Mouse (Mus musculus) layer of hippocampus, adult 8-10 months (tissue): Measurements from ENCODE around the gene Fam196b. TPM values are rescaled to one million over a fixed set of nuclear protein-coding genes. Genes with fewer than 3 reads are reported as not detected.

ENCODE experiments used
- DNase-seq, 2 experiments: peaks; one replicate each; pipeline ENCODE4 v3.0.0; 2022; ENCODE audit warnings: low spot score in 2 of 2
- total RNA-seq, 4 experiments: library from RNA; stranded (reverse); gene quantifications; 2 replicates each; pipeline ENCODE4 v1.2.4; 2022

Fam196b gene
- total RNA-seq, 4 experiments from 2014 or later = 0.70 to 1.1 (median 1.00) TPM

DNA sequence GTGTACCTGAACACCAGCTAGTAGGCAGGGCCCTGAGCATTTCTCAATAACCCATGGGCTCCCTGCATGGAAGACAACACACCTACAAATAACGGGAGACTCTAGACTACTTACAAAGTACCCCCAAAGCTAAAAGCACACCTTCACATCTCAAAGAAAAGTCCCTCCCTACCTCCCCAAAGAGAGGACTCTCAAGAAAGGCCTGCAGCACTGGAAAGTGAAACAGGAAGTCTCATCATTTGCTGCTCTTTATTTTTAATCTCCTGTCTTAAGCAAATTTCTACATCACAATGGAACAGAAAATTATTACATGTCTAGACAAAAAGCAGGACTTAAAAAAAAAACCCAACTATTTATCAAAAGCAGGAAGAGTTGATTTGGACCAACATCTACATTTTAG is 90.7 kb downstream of the Fam196b start:
- no peak for DNase-seq

DNA sequence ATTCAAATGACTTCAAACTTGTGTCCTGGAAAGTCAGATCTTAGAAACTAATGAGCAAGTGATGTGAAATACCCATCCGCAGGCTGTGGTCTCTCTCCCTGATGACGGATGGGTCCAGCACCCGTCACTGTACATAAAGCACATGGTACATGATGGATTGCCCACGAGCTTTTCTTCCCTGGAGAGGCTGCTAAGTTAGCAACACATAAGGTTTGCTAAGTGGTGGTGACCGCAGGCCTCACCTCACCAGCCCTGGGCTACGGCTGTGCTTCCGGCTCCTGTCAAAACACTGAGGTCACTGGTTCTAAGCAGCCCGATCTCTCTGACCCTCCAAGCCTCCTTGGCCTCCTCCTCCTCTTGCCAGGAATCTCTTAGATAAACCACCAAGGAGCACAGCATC is 91.7 kb downstream of the Fam196b start:
- no peak for DNase-seq

DNA sequence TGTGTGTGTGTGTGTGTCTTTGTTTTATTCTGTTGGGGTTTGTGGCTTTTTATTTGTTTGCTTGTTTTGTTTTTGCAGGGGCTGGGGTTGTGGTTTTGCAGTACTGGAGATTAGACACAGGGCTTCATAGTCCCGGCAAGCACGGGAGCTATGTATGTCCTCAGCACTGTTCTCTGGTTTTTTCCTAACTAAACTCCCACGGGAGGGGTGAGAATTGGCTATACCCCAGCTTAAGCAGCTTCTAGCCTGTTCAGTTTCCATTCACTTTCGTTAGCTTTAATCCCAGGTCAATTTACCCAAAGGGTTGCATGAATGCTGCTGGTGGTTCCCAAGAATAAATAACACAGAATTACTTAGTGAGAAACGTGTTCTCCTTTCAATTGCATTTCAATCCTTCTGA is 92.2 kb downstream of the Fam196b start:
- DNase-seq = no peak

DNA sequence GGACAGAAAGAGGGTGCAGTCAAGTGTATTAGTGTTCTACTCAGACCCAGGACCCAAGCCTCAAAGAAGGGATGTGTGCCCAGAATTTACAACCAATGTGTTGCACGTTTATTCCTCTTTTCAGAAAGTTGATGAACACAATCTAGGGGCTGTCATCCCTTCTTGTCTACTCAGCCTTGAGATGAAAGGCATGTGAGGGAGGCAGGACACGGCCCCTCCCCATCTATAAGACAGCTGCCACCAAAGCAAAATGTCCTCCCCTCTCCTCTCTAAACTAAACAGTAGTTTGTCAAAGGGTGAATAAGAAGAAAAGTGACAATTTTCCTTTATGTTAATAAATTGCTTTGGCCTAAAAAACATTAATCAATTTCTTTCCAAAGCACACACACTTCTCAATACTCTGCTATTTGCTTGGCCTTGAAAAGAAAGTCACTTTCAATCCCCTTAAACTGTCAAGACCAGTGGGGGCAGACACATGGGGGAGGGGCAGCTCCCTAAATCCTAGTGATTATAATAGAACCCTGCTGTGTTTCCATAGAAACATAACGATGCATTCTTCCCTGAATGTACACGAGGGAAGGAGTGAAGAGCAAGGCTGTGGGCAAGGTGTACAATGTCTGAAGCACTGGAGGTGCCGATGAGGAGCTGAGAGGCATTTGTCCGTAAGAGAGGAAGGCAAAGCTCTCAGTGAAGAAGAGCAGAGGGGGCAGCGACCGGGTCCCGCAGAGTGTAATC is 101.4 kb downstream of the Fam196b start:
- no peak for DNase-seq

DNA sequence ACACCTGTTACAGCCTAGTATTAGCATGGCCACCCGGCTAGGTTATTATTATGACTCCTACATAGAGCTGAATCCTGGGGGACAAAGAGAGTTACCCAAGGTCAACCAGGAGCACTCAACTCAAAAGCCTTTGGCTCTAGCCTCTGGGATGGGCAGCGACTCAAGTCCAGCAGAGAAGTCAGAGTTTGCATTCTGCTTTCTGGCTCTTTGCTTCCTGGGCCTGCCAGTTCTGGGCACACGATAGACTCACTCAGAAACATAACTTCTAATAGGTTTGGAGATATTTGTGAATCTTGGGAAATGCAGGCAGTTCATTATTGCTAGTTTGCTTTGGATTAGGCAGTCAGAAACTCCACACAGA is 102.0 kb downstream of the Fam196b start:
- DNase-seq = no peak

DNA sequence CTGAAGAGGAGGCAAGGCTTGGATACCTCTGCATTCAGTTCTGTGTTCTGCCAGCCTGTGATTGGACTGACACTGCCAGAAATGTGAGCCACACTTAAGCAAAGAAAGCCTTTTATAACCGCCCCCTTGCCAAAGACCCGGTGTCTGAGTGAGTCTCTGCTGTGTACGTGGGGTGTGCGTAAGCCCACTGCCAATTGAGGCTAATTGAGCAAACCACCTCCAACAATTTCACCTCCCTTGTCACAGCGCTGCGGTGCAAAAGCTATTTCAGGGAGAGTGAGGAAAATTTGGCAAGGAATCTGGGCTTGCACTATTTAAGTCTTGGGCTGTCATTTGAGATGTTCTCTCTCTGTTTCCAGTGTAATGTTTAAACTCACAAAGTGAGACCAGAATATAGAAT is 106.4 kb downstream of the Fam196b start:
- DNase-seq = no peak

DNA sequence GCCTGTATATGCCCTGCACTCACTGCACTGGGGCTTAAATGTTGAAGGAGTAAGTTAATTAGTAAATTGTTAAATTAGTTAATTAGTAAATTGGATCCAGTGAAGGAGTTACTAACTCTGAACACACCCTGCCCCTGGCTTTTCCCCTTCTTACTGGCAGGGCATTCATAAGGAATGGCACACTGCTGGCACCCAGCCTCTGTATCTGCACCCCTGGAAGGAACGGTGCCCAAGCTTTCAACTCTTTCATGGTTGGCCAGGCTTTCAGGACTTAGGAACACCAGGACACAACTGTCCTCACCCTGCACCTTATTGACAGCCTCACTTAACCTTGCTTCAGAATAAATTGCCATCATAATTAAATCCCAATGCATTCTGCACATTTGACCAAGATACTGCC is 109.9 kb downstream of the Fam196b start:
- DNase-seq = no peak

DNA sequence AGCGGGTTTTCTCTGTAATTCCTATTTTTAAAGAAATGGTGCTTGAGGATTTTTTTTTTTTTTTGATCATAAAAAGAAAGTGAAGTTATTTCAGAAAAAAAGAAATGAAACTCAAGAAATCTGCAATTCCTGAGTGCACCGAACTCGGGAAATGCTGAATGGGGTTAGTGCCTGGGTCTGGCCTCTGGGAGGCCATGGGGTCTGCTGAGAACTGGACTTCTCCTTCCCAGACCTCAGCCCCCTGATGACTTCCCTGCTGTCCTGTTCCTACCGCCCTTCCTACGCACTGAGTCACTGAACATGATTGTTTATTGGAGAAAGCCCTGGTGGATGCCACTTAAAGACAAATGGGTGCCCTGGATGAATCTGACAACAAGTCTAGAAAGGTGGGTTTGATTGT is 112.6 kb downstream of the Fam196b start:
- no peak for DNase-seq

DNA sequence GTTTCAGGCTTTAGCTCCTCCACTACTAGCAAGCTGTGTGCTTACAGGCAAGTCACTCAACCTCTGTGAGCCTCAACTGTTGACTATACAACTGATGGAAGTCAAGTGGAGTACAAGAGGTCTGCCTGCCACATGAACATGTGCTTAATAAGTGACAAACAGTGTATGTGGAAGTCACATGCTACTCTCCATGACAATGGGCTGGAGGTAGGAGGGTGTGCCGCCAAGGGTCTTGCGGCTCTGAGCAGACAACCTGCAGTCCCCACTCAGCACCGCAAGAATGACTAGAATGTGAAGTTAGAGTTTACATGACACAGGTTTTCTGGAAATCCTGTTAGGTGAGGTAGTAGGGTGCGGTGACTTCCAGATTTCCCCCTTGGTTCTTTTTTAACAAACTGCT is 116.3 kb downstream of the Fam196b start:
- DNase-seq = no peak

DNA sequence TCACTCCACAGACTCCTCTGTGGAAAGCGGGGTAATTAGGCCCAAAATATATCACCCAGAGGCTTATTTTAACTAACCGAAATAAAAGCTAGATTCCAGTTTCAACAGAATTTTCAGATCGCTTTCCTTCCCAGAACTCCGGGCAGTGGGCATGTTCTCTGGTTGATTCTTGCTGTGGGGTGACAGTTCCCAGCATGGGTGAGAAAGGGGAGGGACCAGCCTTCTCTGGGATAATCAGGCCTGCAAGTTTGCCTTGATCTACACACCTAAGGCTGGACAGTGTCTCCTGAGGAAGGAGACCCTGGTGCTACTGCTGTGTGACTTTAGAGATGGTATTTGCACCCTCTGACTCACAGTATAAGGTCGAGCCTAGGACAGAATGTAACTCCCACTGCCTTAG is 116.7 kb downstream of the Fam196b start:
- no peak for DNase-seq

DNA sequence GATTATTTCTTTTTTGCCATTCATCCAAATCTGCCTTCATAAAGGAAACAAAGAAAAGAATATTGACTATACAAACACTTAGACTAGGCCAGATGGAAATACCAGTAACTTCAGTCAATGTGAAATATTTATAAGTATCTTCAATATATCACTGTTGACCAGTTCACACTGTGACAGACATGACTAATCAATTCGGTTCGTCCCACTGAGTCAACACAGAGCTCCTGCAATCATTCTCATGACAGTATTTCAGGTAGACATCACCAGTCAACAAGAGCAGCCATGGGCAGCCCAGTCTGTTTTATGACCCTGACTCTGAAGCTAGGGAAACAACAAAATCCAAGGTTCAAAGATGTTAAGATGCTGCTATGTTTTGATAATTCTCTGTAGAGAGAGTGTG is 117.4 kb downstream of the Fam196b start:
- DNase-seq = no peak

DNA sequence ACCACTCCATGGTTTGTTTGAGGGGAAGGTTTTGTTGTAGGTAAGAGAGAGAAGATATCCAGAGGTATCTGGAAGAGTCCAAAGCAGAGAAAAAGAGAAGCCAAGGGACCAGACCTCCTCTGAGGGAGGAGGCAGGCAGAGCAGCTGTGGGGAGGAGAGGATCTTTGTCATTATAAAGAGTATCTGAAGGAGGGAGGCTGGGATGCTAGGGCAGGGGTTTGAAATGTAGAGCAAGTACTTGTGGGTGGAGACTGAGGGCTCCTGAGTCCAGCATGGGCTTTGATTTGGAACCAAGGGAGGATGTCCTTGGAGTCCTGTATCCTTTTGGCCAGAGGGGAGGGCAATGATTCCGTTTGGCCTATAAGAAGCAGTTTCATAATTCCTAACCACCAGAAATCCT is 122.8 kb downstream of the Fam196b start:
- DNase-seq = no peak

DNA sequence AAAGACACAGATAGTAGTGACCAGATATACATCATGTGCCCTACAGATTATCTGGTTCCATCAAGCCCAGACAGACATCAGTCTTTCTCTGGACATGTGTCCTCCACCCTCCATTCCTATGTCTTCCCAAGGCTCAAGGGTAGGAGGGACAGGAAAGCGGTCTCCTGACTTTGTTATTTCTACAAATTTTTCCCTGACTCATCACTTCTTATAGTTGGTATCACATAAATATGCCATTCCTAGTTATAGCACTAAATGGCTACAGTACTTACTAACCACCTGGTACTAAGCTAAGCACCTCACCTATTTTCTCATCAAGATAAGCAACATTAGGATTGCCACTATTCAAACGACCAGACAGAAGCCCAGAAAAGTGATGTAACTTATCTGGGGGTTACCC is 123.8 kb downstream of the Fam196b start:
- DNase-seq = no peak

DNA sequence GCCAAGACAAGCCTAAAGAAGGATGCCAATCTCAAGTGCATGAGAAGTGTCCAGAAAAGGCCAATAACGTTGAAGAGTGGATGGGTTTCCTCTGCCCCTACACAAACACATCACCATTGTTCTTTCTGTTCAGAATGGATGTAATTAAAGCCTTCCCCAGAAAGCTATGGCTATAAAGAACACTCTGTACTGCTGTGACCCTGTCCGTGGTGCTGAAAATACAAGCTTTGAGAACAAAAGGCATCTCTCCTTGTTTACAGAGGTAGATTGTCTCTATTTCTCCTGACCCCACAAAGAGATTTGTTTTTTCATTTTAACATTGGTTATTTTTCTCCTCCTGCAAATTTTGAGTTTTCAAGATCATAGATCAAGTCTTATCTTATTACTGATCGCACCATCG is 133.3 kb downstream of the Fam196b start:
- no peak for DNase-seq

DNA sequence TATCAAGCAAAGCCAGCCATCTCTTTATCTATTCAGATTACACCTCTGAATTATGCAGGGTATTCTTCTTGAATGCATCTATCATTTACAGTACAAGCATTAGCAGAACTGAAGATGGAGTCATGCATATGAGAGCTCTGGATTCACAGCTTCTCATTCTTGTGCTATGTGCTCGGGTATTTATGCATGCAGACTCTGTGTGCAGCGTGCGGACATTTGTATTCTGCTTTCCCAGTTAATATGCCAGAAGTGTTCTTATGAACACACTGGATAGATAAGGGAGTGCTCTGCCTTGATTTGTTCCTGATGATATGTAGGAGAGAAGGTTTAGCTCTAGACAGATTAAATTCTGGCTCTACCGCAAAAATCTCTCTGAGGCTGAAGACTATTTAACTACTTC is 135.3 kb downstream of the Fam196b start:
- DNase-seq = no peak

DNA sequence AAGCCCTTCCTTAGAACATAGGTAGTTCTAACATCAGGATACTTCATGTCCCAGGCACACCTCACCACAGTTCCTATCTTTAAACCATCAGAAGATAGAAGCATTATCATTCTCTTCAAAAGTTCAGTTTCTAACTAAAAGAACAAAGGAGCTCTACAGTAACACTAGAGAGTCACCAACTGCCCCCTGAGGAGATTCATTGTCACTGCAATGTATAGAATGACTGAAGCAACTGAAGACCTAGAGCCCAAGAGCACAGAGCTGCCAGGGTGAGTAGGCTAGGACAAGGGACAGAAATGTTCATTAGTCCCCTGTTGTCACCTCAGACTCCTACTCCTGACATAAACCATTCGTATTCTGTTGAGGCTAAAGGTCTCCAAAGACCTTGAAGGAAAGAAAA is 152.4 kb downstream of the Fam196b start:
- DNase-seq = no peak

DNA sequence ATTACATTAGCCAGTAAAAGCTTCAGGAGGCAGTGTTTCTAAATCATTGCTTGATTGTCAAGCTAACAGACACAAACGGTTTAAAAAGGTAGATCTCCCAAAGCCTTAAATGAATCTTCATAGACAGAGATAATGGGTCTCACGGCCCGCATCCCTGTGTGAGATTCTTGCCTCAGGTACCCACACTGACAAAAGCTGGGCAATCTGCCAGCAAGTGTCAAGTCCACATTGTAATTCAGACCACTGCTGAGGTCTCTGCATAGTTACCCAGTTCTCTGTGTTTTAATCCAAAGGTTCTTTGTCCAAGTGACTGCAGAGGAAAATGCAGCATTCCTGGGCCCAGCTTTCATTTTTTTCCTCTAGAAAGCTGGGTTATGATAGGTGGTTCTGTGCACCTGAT is 153.9 kb downstream of the Fam196b start:
- DNase-seq = no peak

DNA sequence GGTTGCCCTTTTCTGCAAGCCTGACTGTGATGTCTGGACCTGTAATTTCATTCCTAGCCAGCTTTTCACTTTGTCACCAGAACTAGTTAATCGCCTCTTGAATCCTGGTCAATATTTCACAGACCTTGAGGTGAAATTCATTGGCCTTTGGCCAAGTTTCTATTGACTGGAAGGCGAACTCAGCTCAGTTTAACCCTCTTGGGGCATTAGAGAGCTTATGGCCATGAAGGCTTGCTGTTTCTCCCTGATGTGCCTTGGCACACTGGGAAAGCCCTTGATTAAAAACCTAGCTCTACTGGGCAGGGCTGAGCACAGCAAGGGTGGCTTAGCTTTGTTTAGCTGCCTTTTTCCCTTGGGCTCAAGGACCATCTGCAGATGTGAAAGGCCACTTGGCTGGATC is 155.2 kb downstream of the Fam196b start:
- DNase-seq = no peak

Other genes starting within 250 kb of the Fam196b start
- not detected for gene 4930469K13Rik, start 216.3 kb upstream of the Fam196b start, total RNA-seq
- not detected for gene Foxi1, start 106.7 kb upstream of the Fam196b start, total RNA-seq